Mouse (Mus musculus) heart, postnatal 10 days (tissue): ENCODE measurements around the gene Aadacl2. TPM values are rescaled to one million over a fixed set of nuclear protein-coding genes. Genes with fewer than 3 reads are reported as not detected.

Source experiments
- DNase-seq, 2 experiments: peaks; one replicate each; pipeline ENCODE4 v3.0.0; 2021
- intact Hi-C: fragments of 180-260 bp; cut with DNase I; formaldehyde crosslinking; loops from one replicate; pipeline ENCODE4 v1.15.1; 2025
- total RNA-seq, 2 experiments: library from RNA; stranded (reverse); gene quantifications; 2 replicates each; pipeline ENCODE4 v1.2.3; 2021

The Aadacl2 gene
- not detected for total RNA-seq

DNA sequence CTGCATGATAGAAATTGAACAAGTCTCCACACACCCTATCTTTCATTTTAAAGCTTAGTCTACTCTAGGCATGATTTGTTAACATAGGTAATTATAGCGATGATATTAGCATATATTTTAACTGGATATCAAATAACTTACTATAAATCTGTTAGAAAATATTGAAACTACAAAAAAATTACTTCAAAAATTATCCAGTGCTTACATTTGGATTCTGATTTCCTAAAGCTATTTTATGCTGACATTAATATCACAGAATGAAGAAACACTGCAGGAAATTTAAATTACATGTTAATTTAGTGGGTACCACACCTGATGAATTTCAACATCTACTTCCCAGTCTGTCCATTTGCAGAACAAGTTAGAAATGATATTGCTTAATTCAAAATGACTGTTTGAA, at the start of gene Aadacl2:
TSS of gene Aadacl2 (plus strand) at position 301 of the 400 bp plus-strand sequence.
- intact Hi-C loops, result no loop called here
- no peak for DNase-seq

- DNase-seq, result no peak
- intact Hi-C loops, result no loop called here
Measured at GRCm38 (mm10) chr3:59970891-59971290, 35.7 kb upstream of the Aadacl2 start.

DNA sequence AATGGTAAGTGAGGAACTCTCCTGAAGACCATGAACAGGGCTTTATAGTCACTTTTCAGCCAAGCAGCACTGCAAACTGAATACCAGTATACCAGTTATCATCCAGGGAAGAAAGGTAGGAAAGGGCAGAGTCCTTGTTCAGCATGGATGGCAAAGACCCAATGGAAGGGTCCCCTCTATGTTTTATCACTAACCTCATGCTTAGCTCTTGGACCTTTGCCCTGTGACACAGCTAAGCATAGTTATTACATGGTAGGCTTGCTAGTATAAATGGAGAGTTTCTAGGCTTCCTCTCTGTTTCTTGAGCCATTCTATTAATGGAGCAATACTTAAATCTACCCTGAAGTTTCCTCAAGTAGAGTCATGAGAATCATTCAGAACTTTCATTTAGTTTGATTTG, 32.0 kb upstream of the Aadacl2 start:
- intact Hi-C loops, result no loop called here

DNA sequence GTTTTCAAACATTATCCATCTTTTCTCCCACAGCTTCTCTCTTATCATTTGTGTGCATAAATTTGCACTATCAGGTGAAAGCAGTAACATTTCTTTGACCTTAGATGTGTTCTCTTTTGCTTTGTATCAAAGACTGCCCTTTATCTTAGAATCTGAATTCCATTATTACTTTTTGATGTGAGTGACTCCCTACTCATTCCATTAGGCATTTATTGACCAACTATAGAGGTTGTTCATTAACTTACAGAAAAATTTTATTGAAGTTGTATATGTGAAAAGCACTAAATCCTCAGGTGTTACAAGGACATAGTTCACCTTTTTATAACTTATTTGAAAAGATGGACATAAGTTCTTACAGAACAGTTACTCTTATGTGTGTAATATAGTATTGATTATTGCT, 2.9 kb upstream of the Aadacl2 start:
- intact Hi-C loops, result no loop called here
- no peak for DNase-seq

More for the DNA sequence above, 32.0 kb upstream of the Aadacl2 start:
- no peak for DNase-seq

DNA sequence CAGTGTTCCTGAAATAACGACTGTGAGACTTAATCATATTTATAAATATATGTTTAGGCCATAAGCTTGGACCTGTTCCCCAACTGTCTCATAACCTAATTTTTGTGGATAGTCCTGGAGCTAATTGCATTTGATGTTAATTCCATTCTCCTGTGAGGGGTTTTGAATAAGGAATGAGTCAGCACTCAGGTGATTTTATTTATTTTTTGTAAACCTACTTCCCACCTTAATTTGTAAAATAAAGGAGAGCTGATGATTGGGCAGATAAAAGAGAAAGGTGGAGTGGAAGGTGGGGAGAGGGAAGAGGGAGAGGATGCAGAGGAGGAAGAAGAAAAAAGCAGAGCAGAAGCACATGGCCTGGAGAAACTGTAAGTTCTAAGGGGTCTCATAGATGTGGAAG, 18.9 kb downstream of the Aadacl2 start, which contains the start of gene Aadac:
TSS of gene Aadac (plus strand) at position 301 of the 400 bp plus-strand sequence.
- no peak for DNase-seq
- intact Hi-C loops, result no loop called here

GRCm38 (mm10) chr3:60031511-60031910, 25.0 kb downstream of the Aadacl2 start:
- intact Hi-C loops, result no loop called here
- no peak for DNase-seq

GRCm38 (mm10) chr3:60046221-60046913, 39.8 kb downstream of the Aadacl2 start:
- no peak for DNase-seq
- intact Hi-C loops, result no loop called here

GRCm38 (mm10) chr3:60053231-60053927, 46.8 kb downstream of the Aadacl2 start:
- no peak for DNase-seq
- intact Hi-C loops, result loop anchor here (10.0 kb wide), 1 partner anchor 879 kb away; no protein-coding TSS in a partner anchor

GRCm38 (mm10) chr3:60053931-60054330, 47.4 kb downstream of the Aadacl2 start:
- intact Hi-C loops, result loop anchor here (10.0 kb wide), 1 partner anchor 879 kb away; no protein-coding TSS in a partner anchor
- DNase-seq, result no peak

- intact Hi-C loops, result loop anchor here (2.0 to 10.0 kb wide), 2 partner anchors 186 to 882 kb away; no protein-coding TSS in a partner anchor
- DNase-seq, result peak in 1 of 2 experiments; percentile 16
Measured at GRCm38 (mm10) chr3:60056451-60056850, 49.9 kb downstream of the Aadacl2 start.

GRCm38 (mm10) chr3:60057070-60057808, 50.7 kb downstream of the Aadacl2 start:
- DNase-seq, result no peak

DNA sequence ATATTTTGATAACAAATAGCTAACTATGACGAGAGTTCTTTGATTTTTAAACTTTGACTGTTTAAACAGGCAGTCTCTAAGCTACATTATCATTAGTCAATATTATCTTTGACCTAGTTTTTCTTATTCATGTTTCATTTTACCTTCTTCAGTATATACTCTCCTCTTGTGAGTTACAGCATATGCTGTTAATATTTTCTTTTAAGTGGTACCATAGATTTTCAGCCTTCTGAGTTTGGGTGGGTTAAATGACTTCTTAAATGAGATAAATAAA, 51.2 kb downstream of the Aadacl2 start:
- DNase-seq, result no peak
- intact Hi-C loops, result loop anchor here (2.0 to 10.0 kb wide), 2 partner anchors 187 to 883 kb away; no protein-coding TSS in a partner anchor

More at GRCm38 (mm10) chr3:60057070-60057808, 50.7 kb downstream of the Aadacl2 start:
- intact Hi-C loops, result loop anchor here (2.0 to 10.0 kb wide), 2 partner anchors 186 to 882 kb away; no protein-coding TSS in a partner anchor

Other genes starting within 250 kb of the Aadacl2 start
- gene Gm8298, start 145.7 kb upstream of the Aadacl2 start, total RNA-seq, result not detected
- not detected for gene C130079G13Rik, start 81.5 kb upstream of the Aadacl2 start, total RNA-seq
- not detected for gene Aadac, start 19.0 kb downstream of the Aadacl2 start, total RNA-seq
- under 1 TPM; 0.45 to 0.98 TPM for gene Sucnr1, start 75.1 kb downstream of the Aadacl2 start, total RNA-seq